Mouse (Mus musculus) kidney, postnatal 25 days (tissue): ENCODE data around the gene Tmed2.
"Not testable (repeated sequence)": the region's sequence is repeated elsewhere in the genome, so short reads cannot be mapped to it uniquely, and the experiment has no call there.

ENCODE experiments used
- DNase-seq, 2 experiments: peaks; one replicate each; pipeline ENCODE4 v3.0.0; 2021; ENCODE audit warnings: mixed read lengths in 2 of 2

The Tmed2 gene

DNA sequence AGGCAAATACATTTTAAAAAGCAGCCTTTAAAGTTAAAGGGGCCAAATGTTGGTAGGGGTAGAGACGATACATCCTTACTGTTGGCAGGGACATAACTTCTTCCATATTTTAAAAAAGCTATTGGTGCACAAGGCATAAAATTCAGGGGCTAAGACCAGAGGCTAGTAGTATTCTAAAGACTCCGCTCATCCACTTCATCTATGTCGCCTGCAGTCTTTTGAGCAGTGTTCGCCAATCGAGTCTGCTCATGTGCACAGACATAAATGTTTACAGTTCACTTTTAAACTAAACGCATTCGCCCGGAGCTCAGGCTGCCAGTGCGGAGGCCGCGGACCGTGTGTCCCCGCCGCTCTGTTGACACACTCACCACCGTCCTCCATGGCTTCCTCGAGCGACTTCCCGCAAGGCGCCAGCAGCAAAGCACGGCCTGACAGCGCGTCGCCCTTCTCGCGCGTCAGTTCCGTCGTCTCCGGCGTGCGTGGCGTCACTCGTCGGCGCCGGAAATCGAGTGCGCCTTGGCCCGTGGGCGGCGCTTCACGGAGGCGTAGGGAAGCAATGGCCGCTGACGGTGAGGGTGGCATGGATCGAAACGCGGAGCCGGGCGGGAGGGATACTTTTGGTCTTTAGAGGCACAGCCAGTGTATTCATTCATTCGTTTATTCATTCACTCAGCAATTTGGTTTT lies 38.3 kb downstream of the Tmed2 start, which contains the start of the genes Eif2b1 and Gtf2h3:
TSS of gene Eif2b1 (minus strand) at position 499 of the 685 bp plus-strand sequence.
TSS of gene Gtf2h3 (plus strand) at position 508 of the 685 bp plus-strand sequence.
- DNase-seq = peak; percentile 94 to 96

DNA sequence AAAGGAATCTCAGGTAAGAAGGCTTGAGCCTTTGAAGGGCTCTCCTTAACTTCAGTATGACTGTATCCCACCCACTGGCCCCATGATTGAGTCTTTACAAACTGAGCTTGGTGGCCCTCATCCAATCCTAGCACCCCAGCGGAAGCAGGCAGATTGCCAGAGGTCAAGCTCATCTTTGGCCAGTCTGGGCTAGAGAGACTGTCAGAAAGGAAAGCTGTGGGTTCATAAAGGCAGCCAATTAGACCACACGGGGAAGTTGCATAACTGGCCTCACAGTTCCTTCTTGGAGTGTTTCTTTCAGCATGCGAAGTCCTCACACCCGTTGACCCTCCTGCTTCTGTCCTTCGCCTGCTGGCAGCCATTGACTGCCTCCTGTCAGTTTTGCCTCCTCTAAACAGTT lies 42.0 kb downstream of the Tmed2 start:
- peak; percentile 34 to 61 for DNase-seq

DNA sequence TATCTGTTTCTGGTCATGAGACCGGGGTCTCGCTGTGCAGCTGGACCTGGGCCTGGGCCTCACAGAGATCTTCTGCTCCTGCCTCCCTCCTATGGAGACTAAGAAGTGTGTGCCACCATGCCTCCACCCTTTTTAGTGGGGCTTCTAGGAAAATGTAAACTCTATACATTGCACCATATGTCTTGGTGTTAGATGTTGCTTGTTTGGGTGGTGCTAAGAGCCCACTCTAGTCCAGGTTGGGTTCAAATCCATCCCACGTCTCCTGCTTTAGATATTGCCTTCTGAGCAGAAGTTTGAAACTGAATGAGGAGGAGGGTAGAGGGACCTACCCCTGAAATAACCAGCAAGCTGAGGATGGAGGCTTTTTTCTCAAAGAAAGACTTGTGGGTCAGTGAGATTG lies 52.3 kb downstream of the Tmed2 start:
- no peak for DNase-seq

DNA sequence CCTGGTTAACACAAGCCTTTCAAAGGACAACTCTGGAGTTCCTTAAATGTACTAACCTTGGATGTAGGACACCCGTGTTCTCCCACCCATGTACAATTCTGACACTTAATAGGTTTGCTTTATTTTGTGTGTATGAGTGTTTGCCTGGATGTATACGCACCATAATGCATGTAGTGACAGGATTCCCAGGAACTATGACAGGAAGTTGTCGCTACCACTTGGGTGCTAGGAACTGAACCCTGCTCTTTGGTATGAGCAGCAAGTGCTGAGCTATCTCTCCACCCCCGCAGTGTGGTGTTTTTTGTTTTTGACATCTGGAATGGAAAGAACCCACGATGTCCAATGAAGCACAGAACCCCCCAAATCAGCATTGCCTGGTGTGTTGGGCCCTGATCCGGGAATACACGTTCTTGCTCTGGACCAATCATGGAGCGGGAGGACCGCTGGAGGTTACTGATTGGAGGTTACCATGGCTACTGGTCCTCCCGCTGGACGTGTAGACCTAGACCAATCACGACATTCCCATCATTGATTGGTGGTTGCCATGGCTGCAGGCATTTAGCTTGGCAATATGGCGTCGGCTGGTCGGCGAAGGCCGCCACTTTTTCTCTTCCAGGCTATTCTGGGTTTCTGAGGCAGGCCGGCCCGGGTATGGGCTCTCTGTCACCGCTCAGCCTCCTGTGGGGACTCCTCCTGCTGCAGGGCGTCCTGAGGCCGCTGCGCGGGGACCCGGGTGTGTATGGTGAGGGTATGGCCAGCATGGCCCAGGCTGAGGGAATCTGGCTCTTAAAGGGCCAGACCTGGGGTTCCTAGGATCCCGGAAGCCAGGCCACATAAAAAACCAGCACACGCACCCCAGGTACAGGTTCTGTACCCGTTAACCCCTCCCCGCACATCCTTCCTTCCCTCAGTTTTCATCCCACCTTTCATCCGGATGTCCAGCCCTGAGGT lies 58.0 kb downstream of the Tmed2 start:
- peak; percentile 97 to 99 for DNase-seq

DNA sequence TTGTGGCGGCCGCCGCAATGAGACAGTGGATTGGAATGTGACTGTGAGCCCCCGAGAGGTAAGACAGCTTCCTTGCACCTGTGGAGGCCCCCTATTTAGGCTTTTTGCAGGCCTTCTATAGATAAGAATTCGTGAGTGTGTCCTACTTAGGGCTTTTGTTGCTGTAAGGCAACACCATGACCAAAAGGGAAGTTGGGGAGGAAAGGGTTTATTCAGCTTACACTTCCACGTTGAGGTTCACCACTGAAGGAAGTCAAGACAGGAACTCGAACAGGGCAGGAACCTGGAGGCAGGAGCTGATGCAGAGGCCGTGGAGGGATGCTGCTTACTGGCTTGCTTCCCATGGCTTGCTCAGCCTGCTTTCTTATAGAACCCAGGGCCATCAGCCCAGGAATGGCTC lies 59.2 kb downstream of the Tmed2 start:
- DNase-seq = not testable (repeated sequence)
